Mouse (Mus musculus) embryo, embryonic 10.5 days (tissue): ENCODE data around the gene Gm9780.
"Not testable (repeated sequence)": the region's sequence is repeated elsewhere in the genome, so short reads cannot be mapped to it uniquely, and the experiment has no call there.

Experiments used
- DNase-seq: peaks from one replicate; pipeline ENCODE4 v3.0.0-alpha.2; 2015; ENCODE audit warnings: low spot score

The Gm9780 gene

DNA sequence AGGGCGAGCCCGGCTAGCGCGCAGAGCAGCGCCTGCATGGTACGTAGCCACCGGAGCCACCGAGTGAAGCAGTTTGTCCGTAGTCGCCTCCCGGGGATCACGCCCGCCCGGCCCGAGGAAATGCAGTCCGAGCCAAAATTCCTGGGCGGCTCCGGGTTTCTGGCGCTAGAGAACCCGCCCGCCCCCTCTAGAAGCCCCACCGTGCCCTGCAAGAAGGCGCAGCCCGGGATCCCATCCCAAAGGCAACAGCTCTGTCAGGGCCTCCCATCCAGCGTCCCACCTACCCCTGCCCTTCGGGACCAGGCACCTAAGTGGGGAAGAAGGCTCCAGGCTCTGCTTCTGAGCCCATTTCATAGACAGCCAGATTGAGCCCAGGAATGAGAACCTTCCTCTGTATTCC lies at the start of gene Gm9780:
TSS of gene Gm9780 (minus strand) at position 101 of the 400 bp plus-strand sequence.
- DNase-seq, result not testable (repeated sequence)

DNA sequence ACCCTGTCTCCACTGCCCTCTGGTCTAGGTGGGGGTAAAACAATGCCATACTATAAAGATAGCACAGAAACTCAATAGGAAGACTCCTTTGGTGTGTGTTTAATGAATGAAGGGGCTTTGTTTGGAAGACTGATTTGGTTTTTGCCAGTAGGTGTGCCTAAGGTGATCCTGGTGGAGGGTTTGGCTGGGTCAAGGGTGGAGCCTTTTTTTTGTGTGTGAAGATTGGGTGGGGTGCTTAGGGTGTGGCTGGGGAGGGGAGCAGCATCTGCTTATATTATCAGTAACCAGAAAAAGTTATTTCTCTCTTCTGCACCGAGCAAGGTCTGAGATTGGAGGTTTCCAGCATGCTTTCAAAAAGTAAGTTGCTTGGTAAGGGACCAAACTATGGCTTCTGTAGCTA lies 39.5 kb upstream of the Gm9780 start, which contains the start of gene Cphx3:
TSS of gene Cphx3 (plus strand) at position 301 of the 400 bp plus-strand sequence.
- not testable (repeated sequence) for DNase-seq

DNA sequence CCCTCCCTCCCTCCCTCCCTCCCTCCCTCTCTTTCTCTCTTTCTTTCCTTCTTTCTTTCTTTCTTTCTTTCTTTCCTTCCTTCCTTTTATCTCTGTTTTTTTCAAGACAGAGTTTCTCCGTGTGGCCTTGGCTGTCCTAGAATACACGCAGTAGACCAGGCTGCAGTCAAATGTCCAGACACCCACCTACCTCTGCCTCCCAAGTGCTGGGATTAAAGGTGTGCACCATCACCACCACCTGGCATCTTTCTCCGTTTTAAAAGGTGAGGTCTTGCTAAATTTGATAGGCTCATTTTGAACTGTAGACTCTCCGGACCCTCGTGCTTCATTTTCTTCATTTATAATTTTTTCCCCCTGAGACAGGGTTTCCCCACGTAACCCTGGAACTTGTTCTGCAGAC lies 38.7 kb upstream of the Gm9780 start, which contains the start of gene Cphx2:
TSS of gene Cphx2 (plus strand) at position 301 of the 400 bp plus-strand sequence.
- not testable (repeated sequence) for DNase-seq

DNA sequence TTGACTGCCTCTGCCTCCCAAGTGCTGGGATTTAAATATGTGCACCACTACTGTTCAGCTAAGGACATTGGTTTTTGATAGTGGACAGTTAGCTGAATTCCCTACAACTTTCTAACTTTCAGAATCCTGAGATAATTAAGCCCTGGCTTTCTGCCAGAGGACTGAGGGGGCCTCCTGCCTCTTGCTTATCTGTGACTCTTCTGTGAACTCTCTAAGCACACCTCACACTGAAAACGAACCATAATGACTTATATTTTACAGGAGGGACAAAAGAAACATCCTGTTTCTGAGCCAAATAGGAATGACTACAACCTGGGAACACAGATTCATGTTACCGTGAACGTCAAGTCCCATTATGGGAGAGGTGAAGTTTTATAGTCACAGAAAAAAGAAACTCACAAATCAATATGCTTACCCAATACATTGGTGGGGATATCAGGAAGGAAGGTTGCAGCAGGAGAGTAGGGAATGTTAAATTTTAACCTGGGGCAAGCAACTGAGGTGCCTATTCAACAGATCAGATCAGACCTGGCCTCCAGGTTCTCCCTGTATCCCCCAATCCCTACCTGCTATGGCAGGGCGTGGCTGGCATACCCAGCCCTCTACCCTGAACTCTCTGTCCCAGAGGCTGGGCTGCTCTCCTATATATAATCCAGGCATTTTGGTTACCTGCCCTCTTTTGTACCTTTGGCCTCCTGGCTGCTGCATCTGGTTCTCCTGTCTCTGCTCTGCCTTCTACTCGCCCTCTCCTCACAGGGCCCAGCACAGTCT lies 34.3 kb upstream of the Gm9780 start:
- DNase-seq, result not testable (repeated sequence)

DNA sequence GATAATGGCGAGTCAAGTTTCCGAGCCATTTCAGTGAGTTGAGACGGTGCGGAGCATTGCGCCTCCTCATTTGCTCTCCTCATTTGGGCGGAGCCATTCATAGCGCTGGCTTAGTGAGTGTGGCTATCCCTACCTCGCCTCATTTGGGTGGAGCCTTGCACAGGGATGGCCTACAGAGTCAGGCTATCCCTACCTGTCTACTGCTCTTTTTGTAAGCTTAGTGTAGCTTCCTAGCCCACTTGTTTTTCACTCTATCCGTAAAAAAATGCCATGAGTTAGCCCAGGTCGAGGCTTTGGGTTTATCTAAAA lies 24.8 kb upstream of the Gm9780 start, which contains the start of gene Tmem254c:
TSS of gene Tmem254c (minus strand) at position 31 of the 309 bp plus-strand sequence.
- DNase-seq, result not testable (repeated sequence)

DNA sequence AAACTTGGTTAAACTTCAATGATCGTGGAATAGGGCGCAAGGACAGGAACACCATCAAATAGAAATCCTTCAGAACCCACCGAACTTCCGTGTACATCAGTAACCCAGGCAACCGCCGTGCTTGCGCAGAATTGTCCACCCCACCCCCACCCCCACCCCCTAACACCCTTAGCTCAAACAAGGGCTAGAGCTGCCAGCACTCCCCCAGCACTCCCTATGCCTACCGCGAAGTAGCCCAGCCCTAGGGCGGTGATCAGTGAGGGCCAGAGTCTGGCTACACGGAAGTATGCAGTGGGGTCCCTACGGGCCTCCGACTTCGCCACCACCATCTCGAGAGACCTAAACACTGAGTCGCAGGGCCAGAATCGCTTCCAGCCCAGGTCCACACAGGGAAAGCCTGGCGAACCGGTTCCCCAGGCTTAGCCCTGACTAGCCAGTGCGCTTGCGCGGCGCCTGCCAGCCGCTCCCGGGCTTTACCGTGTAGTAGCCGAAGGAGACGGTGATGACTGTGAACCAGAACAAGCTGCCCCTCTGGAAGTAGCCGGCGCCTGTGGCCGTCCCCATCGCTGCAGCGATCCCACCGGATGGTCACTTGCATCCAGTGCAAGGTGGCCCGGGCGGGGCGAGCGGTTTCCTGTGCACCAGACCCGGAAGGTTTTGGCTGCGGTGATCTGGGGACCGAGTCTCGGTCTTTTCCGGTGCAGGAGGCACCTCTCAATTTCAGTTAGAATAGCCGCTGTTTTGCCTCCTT lies 24.2 kb upstream of the Gm9780 start:
- not testable (repeated sequence) for DNase-seq

DNA sequence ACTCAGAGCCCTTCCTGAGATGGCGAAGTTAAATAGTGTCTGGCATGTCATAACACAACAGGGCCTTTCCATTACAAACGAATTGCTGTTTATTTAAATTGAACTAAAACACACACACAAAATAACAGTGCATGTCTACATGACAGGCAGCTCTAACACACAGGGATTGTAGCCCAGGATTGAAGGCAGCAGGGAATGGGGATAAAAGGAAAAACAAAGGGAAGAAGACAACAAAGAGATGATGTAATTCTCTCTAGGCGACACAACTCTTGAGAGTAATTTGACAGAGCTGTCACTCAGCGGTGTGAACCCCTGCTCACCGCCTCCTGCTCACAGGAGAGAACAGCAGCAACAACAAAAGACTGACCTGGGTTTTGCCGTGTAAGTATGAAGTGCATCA lies 16.9 kb upstream of the Gm9780 start:
- DNase-seq, result not testable (repeated sequence)

DNA sequence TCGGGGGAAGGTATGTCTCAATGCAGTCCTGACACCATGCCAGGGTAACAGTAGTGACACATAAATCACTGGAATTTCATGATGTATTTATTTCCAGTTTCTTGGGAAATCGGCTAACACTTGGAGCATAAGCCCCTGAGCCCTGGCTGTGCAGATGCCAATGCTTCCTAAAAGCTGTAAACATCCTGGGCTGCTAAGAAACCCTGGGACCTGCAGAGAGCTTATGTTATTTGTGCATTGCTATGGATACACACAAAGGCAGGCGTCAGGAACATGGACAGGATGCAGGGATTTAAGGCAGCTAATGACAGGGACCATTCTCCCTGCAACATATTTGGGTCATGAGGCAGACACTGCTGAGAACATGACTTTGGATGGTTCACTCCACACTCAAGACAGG lies 15.7 kb upstream of the Gm9780 start:
- DNase-seq, result not testable (repeated sequence)

DNA sequence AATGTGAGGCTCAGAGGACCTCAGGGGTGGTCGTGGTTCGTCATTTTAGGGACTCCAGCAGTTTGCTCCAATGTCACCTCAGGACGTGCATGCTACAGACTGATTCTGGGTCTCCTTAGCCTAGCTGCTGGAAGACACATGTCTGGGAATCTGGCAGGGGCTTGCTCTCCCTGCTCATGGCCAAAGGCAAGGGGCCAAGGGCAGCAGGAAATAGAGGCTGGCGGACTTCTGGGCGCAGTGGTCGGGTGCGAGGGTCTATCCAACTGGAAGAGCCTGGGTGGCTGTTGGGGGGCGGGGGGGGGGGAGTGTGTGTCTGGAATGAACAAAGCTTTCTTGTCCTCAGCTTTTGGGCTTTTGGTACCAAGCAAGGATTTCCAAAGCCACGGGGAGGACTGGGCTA lies 6.3 kb upstream of the Gm9780 start:
- not testable (repeated sequence) for DNase-seq

DNA sequence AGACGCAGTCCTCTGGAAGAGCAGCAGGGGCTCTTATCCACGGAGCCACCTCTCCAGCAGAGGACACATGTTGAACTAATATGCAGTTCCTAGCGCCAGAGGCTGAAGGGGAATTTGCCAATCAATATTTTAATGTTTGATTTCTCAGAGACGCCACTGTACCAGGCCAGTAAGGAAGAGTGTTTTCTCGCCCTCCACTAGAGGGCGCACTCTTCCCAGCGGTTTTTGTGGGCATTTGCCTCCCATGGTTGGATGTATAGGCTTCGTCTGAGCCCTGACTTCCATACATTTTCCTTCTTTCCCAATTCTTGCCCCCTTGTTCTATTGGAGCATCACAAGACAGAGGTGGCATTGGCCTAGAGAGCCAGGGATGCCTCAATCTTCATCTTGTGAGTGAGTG lies 4.5 kb upstream of the Gm9780 start:
- DNase-seq, result not testable (repeated sequence)

DNA sequence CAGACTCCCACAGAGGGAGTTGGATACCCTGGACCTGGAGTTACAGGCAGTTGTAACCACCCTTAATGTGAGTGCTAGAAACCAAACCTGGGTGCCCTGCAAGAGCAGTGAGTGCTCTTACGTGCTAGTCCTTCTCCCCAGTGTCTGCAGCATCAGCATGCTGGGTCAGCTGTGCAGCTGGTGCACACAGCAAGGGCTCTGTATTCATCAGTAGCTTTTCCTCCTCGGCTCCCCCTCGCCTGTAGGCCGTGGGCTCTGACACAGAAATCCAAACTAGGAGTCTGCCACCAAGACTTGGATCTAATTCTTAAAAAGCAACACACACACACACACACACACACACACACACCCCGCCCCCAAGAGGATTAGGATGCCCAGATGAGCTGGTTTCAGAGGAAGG lies 2.5 kb upstream of the Gm9780 start:
- not testable (repeated sequence) for DNase-seq

DNA sequence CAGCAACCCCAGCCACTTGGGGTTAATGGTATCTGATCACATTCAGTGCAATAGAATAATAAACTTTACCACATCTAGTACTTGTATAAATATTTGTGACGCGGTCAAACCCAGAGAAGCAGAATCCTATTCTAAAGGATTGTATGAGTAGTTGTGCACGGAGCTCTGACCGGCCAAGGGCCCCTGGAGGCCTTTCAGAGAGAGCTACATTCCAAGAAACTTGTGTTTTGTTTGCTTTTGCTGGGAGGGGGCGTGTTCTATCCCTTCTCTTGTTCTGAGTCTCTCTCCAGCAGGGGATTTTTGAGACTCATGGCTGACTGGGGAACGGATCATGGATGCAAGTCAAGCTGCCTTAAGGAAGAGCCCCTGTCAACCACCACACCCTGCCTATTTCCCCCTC lies 7.1 kb downstream of the Gm9780 start:
- not testable (repeated sequence) for DNase-seq

DNA sequence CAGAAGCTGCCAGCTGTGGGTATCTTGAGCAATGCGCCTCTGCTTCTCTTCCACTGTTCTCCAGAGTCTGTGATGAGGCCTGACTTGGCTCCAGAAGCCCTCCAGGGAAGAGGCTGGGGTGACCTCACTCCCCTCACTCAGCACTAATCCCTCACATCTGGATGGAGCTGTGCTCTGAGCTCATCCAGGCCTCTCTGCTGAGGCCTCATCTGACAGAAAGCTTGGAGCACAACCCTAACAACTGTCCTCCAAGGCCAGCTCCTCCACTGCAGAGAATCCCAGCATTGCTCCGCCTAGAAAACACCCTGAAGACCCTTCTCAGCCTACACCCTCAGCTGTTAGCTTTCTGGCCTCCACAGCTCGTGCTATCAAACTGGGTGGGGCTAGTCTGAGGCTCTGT lies 8.1 kb downstream of the Gm9780 start:
- DNase-seq, result not testable (repeated sequence)

DNA sequence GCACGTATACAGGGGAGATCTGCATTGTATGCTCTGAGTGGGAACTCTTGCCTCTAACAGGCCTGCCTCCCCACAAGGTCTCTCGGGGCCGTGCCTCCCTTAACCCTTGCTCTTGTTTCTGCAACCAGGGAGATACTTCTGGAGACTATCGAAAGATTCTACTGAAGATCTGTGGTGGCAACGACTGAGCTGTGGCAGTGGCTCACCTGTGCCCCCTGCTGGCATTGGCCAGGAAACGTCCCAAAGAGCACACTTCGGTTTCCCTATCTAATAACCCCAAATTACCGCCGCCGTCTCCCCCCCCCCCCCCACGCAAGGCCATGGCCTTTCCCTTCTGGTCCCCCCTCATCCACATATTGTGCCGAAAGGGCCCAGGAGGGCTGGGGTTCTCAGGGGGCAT lies 16.9 kb downstream of the Gm9780 start:
- not testable (repeated sequence) for DNase-seq

DNA sequence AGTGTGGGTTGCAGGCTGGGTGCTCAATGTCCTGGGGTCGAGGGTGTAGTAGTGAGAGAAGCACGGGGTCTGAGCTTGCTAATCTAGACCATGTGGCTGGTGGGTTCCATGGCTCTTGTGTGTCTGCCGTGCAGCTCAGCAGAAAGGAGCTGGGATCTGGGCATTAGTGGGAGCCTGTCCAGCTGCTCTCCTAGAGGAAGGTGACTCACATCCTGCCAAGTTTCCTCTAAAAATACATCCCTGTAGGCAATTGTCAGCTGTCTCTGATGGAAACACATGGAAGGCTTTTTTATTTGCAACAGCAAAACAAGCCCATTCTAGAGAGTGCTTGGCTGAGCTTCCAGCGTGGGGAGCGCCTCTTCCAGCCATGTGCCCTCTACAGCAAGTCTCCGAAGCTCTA lies 19.7 kb downstream of the Gm9780 start:
- not testable (repeated sequence) for DNase-seq

DNA sequence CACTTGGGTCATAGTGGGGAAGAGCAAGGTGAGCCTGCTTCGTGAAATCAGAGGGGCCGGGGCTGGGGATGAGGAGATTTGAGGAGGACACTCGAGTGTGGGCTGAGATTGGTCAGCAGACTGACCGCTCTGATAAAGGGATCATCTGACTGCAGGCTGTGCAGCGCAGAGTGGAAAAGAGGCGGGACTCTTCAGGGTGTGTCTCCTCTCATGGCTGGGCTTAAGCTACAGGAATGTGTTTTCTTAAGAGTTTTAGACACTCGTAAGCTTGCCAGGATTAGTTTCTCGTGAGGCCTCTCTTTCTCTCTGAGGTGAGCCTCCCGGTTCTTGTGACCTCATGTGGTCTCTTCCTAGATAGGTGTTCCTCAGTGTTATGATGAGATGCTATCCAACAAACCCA lies 21.0 kb downstream of the Gm9780 start:
- not testable (repeated sequence) for DNase-seq

DNA sequence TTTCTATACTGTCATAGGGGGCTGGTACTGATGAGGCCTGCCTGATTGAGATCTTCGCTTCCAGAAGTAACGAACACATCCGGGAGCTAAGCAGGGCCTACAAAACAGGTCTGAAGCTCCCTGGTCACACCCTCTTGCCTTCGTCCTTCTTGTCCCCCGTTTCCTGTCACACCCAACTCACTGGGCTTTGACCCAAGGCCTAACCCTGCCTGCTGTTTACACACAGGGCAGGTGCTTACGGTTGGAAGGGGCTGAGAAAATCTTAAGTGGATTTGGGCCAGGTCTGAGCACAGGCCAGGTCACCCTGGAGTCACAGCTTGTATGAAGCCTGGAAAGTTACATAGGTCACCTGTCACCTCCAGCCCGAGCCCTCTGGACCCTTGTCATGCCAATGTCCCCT lies 26.1 kb downstream of the Gm9780 start:
- not testable (repeated sequence) for DNase-seq

DNA sequence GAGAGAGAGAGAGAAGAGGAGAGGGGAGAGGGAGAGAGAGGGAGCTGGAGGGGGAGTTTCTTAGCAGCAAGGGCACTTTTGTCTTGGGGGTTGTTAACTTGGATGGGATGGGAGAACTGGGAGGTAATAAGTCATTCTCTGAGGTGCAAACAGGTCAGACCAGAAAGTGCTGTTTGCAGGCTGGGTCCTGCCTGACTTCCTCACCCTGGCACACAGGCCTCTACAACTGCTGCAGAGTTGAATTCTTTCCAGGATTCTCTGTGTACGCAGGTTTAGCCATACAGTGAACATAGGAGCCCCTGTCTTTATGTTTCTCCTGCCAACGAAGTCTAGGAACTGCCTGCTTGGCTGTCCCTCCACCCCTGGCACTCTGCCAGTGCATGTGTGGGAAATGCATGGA lies 35.0 kb downstream of the Gm9780 start:
- not testable (repeated sequence) for DNase-seq

DNA sequence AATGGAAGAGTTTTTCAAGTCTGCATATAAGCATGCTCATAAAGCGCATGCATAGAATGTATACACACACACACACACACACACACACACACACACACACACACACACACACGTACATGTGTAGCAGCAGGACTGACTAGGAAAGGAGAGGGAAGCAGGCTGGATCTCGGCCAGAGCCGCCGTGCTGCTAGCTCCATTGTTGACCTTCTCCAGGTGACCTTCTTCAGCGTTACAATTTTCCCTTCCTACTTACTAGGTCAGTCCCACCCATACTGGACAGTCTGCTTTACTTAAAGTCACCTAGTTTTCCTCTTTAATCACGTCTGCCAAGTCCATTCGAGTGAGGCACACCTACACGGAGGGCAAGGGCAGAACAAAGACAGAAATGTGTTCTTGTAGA lies 60.6 kb downstream of the Gm9780 start:
- DNase-seq, result not testable (repeated sequence)

DNA sequence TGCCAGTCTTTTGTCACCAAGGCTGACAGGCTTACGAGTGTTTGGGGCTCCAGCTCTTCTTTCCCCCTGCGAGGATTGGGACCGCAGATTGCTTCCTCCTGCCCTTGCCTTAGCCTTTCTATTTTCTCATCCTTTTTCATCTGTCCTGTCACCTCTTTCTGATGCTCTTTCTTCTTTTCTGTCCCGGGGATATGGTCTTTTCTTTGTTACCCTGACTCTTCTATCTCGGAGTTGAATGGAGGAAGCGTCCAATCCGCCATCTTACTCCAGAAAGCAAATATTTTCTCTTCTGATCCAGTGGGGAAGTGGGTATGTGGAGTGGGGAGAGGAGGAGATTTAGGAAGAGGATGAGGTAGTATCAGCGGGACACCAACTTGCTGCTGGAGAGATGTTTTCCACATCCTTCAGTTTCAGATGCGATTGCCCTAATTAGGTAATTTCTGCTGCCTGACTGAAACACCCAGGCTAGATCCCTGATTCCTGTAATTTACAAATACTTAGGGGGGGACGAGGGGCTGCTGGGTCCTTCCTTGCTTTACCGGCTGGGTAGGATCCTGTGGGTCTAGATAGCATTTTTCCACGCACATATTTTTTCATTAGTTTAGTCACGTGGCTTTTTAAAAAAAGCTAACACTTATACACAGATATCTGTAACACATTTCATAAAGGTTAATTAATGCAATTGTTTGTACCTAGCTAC lies 63.1 kb downstream of the Gm9780 start:
- DNase-seq, result peak; percentile 44

DNA sequence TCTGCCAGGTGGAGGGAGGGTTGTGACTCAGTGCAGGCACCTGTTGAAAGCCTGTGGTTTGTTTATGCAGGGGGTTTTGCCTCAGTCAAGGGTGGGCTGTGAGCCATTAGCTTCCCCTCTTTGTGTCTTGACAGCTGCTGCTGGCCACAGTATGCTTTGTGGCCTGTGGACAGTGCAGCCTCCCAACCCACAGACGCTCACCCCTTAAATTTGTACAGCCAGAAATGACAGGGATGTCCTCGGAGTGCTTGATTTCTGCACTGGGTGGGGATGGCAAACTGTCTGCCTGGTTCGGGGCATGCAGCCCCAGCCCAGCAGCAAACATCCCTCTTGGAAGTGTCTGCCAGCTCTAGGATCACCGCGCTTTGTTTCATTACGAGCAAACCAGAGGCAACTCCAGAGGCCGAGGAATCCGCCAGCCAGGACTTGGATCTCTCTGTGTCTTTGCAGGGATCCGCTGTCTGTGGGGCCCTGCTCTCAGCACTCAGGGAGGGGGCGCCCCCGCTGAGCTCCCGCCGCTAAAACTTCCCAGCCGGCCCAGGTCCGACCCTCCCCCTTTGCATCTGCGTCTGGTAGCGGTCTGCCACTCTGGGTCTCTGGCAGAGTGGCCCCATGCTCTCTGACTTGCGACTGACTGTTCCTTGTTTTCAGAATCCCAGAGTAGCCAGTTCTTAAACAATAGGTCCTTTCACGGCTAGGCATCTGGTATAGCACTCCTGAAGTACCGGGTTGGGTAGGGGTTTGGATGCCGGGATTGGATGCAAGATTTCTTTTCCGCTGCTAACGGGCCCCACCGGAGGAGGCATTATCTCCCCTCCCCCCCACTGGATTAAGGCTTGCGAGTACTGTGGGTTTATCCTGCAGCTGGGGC lies 63.9 kb downstream of the Gm9780 start, which contains the start of gene Duxbl1:
TSS of gene Duxbl1 (plus strand) at position 207 of the 871 bp plus-strand sequence.
- DNase-seq, result not testable (repeated sequence)
